27 mouse cellular contexts compared by ENCODE assay signal in the genomic region with DNA sequence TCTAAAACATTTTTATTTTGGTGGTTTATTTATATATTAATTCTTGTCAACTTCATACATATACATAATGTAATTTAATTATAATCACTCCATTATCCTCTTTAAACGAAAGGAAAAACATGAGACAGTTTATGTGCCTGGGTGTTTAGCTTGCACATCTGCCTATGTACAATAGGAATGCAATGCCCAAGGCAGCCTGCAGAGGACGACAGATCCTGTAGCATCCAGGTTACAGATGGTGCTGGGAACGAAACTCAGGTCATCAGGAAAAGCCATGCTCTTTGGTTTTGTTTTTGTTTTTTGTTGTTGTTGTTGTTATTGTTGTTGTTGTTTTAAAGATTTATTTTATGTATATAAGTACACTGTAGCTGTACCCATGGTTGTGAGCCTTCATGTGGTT. TPM values are rescaled to one million over a fixed set of nuclear protein-coding genes. Genes with fewer than 3 reads are reported as not detected.
"Had no signal": no experiment of that assay in that cellular context is flagged by ENCODE, and none has a peak within 500 bp of the region (broad histone marks: within the 10 kb centered on the region; RNA-seq: fewer than 3 reads in every experiment).

No protein-coding gene starts in this region.

- H3K9me3 ChIP-seq: limb, embryonic 10.5 days; neural tube, embryonic 12.5 days; neural tube, embryonic 15.5 days; stomach, embryonic 15.5 days had no signal

- H3K27ac ChIP-seq: kidney, postnatal 0 days; left cerebral cortex, adult 2 months; limb, embryonic 10.5 days; limb, embryonic 13.5 days; liver, embryonic 15.5 days; midbrain, embryonic 10.5 days; midbrain, embryonic 13.5 days; neural tube, embryonic 12.5 days; neural tube, embryonic 15.5 days; stomach, embryonic 15.5 days had no signal

- H3K9ac ChIP-seq: limb, embryonic 13.5 days; liver, embryonic 15.5 days; midbrain, embryonic 13.5 days; neural tube, embryonic 12.5 days; neural tube, embryonic 15.5 days; stomach, embryonic 15.5 days had no signal

- H3K4me1 ChIP-seq: midbrain, embryonic 13.5 days; neural tube, embryonic 12.5 days; neural tube, embryonic 15.5 days had no signal

- H3K36me3 ChIP-seq: limb, embryonic 10.5 days; limb, embryonic 13.5 days; liver, embryonic 15.5 days; midbrain, embryonic 10.5 days; midbrain, embryonic 13.5 days; neural tube, embryonic 12.5 days; neural tube, embryonic 15.5 days; stomach, embryonic 15.5 days had no signal

- H3K27me3 ChIP-seq: liver, embryonic 15.5 days; midbrain, embryonic 13.5 days; neural tube, embryonic 12.5 days; neural tube, embryonic 15.5 days; stomach, embryonic 15.5 days had no signal

- H3K4me2 ChIP-seq: limb, embryonic 13.5 days; liver, embryonic 15.5 days; midbrain, embryonic 13.5 days; neural tube, embryonic 12.5 days; neural tube, embryonic 15.5 days; stomach, embryonic 15.5 days had no signal

- H3K4me3 ChIP-seq: left cerebral cortex, adult 2 months; limb, embryonic 10.5 days; limb, embryonic 13.5 days; liver, embryonic 15.5 days; megakaryocyte, embryonic 14.5 days; midbrain, embryonic 10.5 days; midbrain, embryonic 13.5 days; neural tube, embryonic 12.5 days; neural tube, embryonic 15.5 days; stomach, embryonic 15.5 days had no signal

- DNase-seq: kidney, adult 2 months; kidney, postnatal 25 days; layer of hippocampus, postnatal 36 days; lung, adult 2 months; right cerebral cortex, postnatal 25 days; spleen, adult 18-20 months; thymus, postnatal 25 days had no signal

- ATAC-seq: intestine, embryonic 16.5 days; lung, postnatal 0 days; midbrain, embryonic 13.5 days had no signal

RNA-seq across cellular contexts. Expression of gene Gm49496, which starts 10.4 kb away (rescaled TPM):
- total RNA-seq: layer of hippocampus, adult 8-10 months; layer of hippocampus, postnatal 10 days; layer of hippocampus, postnatal 36 days; left cerebral cortex, adult 2 months; left cerebral cortex, postnatal 25 days; liver, adult 2 months had no signal
- polyA plus RNA-seq: kidney, adult 2 months; kidney, embryonic 14.5 days; kidney, postnatal 0 days; large intestine, adult 2 months; limb, embryonic 10.5 days; limb, embryonic 13.5 days; liver, adult 2 months; liver, embryonic 15.5 days; lung, adult 2 months; lung, postnatal 0 days; midbrain, embryonic 10.5 days; midbrain, embryonic 13.5 days; neural tube, embryonic 12.5 days; neural tube, embryonic 15.5 days; stomach, embryonic 15.5 days; thymus, postnatal 0 days had no signal

RNA-seq across cellular contexts. Expression of gene Gm10198, which starts 32.4 kb away (rescaled TPM):
- total RNA-seq: layer of hippocampus, adult 8-10 months; layer of hippocampus, postnatal 10 days; layer of hippocampus, postnatal 36 days; left cerebral cortex, adult 2 months; left cerebral cortex, postnatal 25 days; liver, adult 2 months had no signal
- polyA plus RNA-seq: intestine, embryonic 16.5 days; kidney, adult 2 months; kidney, embryonic 14.5 days; kidney, postnatal 0 days; large intestine, adult 2 months; limb, embryonic 10.5 days; limb, embryonic 13.5 days; liver, adult 2 months; liver, embryonic 15.5 days; lung, adult 2 months; lung, postnatal 0 days; midbrain, embryonic 10.5 days; midbrain, embryonic 13.5 days; neural tube, embryonic 12.5 days; neural tube, embryonic 15.5 days; stomach, embryonic 15.5 days; thymus, postnatal 0 days had no signal
